Mouse (Mus musculus) lung, embryonic 15.5 days (tissue): ENCODE results near the gene Tfip11. TPM values are rescaled to one million over a fixed set of nuclear protein-coding genes. Genes with fewer than 3 reads are reported as not detected.

Source experiments
- ATAC-seq: fragments of 200-750 bp; cut with Nextera tagmentation; 2 replicates; pipeline ENCODE4 v1.8.0; 2017; ENCODE audit warnings: moderate number of reproducible peaks, borderline replicate concordance; ENCODE audit not compliant: low FRiP score, low TSS enrichment; ENCODE audit errors: extremely low read depth
- H3K27ac ChIP-seq: fragments of 300-500 bp; sonication (generic); 2 replicates; pipeline ENCODE4 v1.5.1; 2015; ENCODE audit warnings: moderate library complexity, mild to moderate bottlenecking, inconsistent platforms
- H3K27me3 ChIP-seq: fragments of 300-500 bp; sonication (generic); 2 replicates; pipeline ENCODE4 v1.6.1; 2015; ENCODE audit warnings: inconsistent platforms
- H3K36me3 ChIP-seq: fragments of 300-500 bp; sonication (generic); 2 replicates; pipeline ENCODE4 v1.6.1; 2015; ENCODE audit warnings: inconsistent platforms
- H3K4me1 ChIP-seq: fragments of 300-500 bp; sonication (generic); 2 replicates; pipeline ENCODE4 v1.6.1; 2015; ENCODE audit warnings: inconsistent platforms
- H3K4me2 ChIP-seq: fragments of 300-500 bp; sonication (generic); 2 replicates; pipeline ENCODE4 v1.6.1; 2015; ENCODE audit warnings: inconsistent platforms, mild to moderate bottlenecking, moderate library complexity
- H3K4me3 ChIP-seq: fragments of 300-500 bp; sonication (generic); 2 replicates; pipeline ENCODE4 v1.5.1; 2015; ENCODE audit warnings: mild to moderate bottlenecking, inconsistent platforms
- H3K9ac ChIP-seq: fragments of 300-500 bp; sonication (generic); 2 replicates; pipeline ENCODE4 v1.6.1; 2015; ENCODE audit warnings: inconsistent platforms
- H3K9me3 ChIP-seq: fragments of 300-500 bp; sonication (generic); 2 replicates; pipeline ENCODE4 v1.6.1; 2016; ENCODE audit warnings: inconsistent platforms
- WGBS: fragments of 180-500 bp; shearing (Covaris S2); methylation state at CpG from one replicate; pipeline ENCODE4 v1.1.7; 2015; 5-methylcytosine and 5-hydroxymethylcytosine counted together
- polyA plus RNA-seq: library from polyadenylated mRNA; unstranded; fragments of >200 nt; fragmentation: Nextera tagmentation; extraction: Ambion mirVana; gene quantifications from 2 replicates; pipeline ENCODE4 v1.2.1, GENCODE M21; 2015

The Tfip11 gene
- polyA plus RNA-seq, 1 experiment from 2014 or later = 30.4 TPM

DNA sequence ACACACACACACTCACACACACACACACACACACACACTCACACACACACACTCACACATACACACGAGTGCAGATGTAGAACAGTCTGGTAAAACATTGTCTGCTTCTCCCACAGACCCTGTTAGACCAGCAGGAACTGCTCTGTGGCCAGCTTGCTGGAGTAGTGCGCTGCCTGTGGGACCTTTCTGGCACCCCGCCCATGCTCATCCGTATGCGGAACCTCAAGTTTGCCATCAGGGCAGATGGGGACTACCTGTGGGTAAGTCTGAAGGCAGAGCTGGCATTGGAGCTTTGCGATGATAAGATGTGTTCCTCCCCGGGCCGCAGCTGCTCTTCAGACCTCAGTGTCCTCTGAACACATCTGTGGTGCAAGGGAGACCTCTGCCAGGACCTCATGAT, 23.0 kb downstream of the Tfip11 start:
- WGBS = 84% methylated on average over 8 of the region's 8 CpGs
- ATAC-seq = no peak
- Histone ChIP-seq H3K27me3 (no peaks in the 10 kb centered on the region), H3K4me3 (no peak overlapping the region), H3K36me3 (peaks cover 15% of the 10 kb centered on the region), H3K9me3 (no peaks in the 10 kb centered on the region), H3K4me2 (no peak overlapping the region), H3K27ac (no peak overlapping the region), H3K4me1 (peaks cover 3% of the 10 kb centered on the region; the same call in 1 of the 2 replicates), H3K9ac (no peak overlapping the region)

GRCm38 (mm10) chr5:112355493-112355892, 29.3 kb downstream of the Tfip11 start:
- no peak for ATAC-seq
- peaks cover 5% of the 10 kb centered on the region; the same call in 1 of the 2 replicates for H3K36me3 ChIP-seq

GRCm38 (mm10) chr5:112355910-112356309, 29.8 kb downstream of the Tfip11 start, which contains the start of gene Gm6583:
TSS of gene Gm6583 (minus strand) at chr5:112356033.
- 60% methylated on average over 13 of the region's 13 CpGs for WGBS
- H3K4me2 ChIP-seq = no peak within 1 kb of the TSS
- H3K27me3 ChIP-seq = no peaks in the 10 kb centered on the region
- no peak within 1 kb of the TSS for H3K4me3 ChIP-seq
- peaks cover 3% of the 10 kb centered on the region; the same call in 1 of the 2 replicates for H3K36me3 ChIP-seq
- no peaks in the 10 kb centered on the region for H3K9me3 ChIP-seq
- H3K9ac ChIP-seq = no peak within 1 kb of the TSS
- H3K4me1 ChIP-seq = no peaks in the 10 kb centered on the region
- H3K27ac ChIP-seq = no peak within 1 kb of the TSS
- peak; percentile 39; the same call in 1 of the 2 replicates for ATAC-seq

More at GRCm38 (mm10) chr5:112355493-112355892, 29.3 kb downstream of the Tfip11 start:
- Histone ChIP-seq H3K9ac (no peak overlapping the region), H3K4me3 (no peak overlapping the region), H3K4me2 (no peak overlapping the region), H3K27ac (no peak overlapping the region), H3K9me3 (no peaks in the 10 kb centered on the region), H3K27me3 (no peaks in the 10 kb centered on the region), H3K4me1 (no peaks in the 10 kb centered on the region)
- WGBS = 77% methylated on average over 6 of the region's 6 CpGs

DNA sequence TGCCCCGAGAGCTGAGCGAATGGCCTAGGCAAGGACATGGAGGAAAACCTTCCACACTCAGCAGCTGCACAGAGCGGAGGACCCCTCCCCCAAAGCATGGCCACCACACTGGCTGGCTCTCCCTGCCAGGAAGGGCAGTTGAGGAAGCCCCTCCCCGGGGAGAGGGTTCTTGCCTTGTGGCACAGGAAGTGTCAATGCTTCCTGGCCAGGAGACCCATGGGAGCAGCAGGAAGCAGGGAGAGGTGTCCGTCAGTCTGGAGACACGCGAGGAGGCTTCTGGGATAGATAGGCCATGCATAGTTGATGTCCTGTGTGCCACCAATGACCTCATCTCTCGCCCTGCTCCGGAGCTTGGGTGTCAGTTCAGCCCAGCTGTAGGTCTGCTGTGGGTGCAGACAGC, 30.2 kb downstream of the Tfip11 start:
- 0 out of 2 replicates have a peak, but pooled peaks have one; percentile 8 for ATAC-seq
- WGBS = 91% methylated on average over 9 of the region's 9 CpGs
- Histone ChIP-seq H3K4me2 (no peak overlapping the region), H3K4me1 (no peaks in the 10 kb centered on the region), H3K27me3 (no peaks in the 10 kb centered on the region), H3K9me3 (no peaks in the 10 kb centered on the region), H3K27ac (no peak overlapping the region), H3K9ac (no peak overlapping the region), H3K36me3 (no peaks in the 10 kb centered on the region), H3K4me3 (no peak overlapping the region)

DNA sequence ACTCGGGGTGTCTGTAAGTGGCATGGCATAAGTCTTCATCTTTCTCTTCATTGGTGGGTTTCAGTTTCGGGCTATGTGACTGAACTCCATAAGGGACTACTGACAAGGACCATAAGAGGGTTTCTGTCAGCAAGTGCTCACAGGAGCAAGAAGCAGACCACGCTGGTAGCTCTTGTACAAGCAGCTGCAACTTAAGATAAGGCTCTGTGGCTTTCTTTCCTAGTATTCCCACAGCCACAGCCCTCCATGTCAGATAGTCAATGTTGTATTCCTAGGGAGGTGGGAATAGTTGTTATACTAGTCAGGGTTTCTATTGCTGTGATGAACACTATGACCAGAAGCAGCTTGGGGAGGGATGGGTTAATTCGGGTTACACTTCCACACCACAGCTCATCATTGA, 33.4 kb downstream of the Tfip11 start:
- no peaks in the 10 kb centered on the region for H3K4me1 ChIP-seq
- no peak overlapping the region for H3K27ac ChIP-seq
- H3K9ac ChIP-seq = no peak overlapping the region
- WGBS = 75% methylated on average over 4 of the region's 4 CpGs
- H3K27me3 ChIP-seq = no peaks in the 10 kb centered on the region
- H3K4me2 ChIP-seq = no peak overlapping the region
- H3K4me3 ChIP-seq = no peak overlapping the region
- no peaks in the 10 kb centered on the region for H3K9me3 ChIP-seq
- ATAC-seq = no peak
- H3K36me3 ChIP-seq = 0 out of 2 replicates have a peak, but pooled peaks cover 7% of the 10 kb centered on the region

DNA sequence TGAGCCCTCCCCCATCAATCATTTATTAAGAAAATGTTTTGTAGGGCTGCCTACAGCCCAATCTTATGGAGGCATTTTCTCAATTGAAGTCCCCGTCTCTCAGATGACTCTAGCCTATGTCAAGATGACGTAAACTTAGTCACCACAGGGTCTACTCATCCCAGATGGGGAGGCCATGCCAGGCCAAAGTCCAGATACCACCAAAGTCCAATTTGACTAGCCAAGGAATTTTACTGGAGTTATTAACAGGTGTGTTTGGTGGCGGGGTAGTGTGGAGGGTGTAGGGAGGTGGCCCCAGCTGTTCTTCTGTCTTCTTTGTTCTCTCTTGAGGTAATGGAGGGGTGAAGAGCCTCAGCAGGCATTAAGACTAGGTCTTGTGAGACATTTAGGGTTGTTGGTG, 33.9 kb downstream of the Tfip11 start:
- 93% methylated on average over 3 of the region's 3 CpGs for WGBS
- no peak overlapping the region for H3K9ac ChIP-seq
- no peak for ATAC-seq

GRCm38 (mm10) chr5:112364184-112364797, 38.1 kb downstream of the Tfip11 start:
- Histone ChIP-seq H3K4me1 (no peaks in the 10 kb centered on the region), H3K27me3 (no peaks in the 10 kb centered on the region), H3K36me3 (peaks cover 23% of the 10 kb centered on the region), H3K4me3 (no peak overlapping the region), H3K27ac (no peak overlapping the region), H3K9me3 (no peaks in the 10 kb centered on the region), H3K9ac (no peak overlapping the region), H3K4me2 (no peak overlapping the region)
- WGBS = 74% methylated on average over 10 of the region's 10 CpGs
- peak; percentile 46; the same call in 1 of the 2 replicates for ATAC-seq

More for the DNA sequence above, 33.9 kb downstream of the Tfip11 start:
- no peak overlapping the region for H3K4me2 ChIP-seq
- no peaks in the 10 kb centered on the region for H3K4me1 ChIP-seq
- 0 out of 2 replicates have a peak, but pooled peaks cover 12% of the 10 kb centered on the region for H3K36me3 ChIP-seq
- H3K27ac ChIP-seq = no peak overlapping the region
- no peaks in the 10 kb centered on the region for H3K27me3 ChIP-seq
- H3K4me3 ChIP-seq = no peak overlapping the region
- no peaks in the 10 kb centered on the region for H3K9me3 ChIP-seq

DNA sequence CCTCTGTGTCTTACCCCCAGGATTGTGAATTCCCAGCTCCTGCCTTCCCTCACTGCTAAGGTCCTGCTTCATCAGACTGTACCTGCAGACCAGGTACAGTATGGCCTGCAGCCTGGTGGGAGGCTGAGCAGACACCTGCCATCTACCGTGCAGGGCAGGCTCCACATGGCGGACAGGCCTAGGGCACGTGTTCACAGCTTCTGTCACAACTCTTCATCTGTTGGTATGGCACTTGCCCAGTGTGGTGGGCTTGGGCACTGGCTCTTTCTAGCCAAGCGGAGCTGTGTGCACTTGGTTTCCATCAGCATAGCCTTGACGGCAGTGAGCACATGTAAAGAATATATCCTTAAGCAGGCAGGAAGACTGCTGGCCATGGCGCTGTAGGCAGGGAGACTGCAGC, 40.7 kb downstream of the Tfip11 start:
- Histone ChIP-seq H3K27ac (no peak overlapping the region), H3K9ac (no peak overlapping the region), H3K9me3 (no peaks in the 10 kb centered on the region), H3K36me3 (peaks cover 38% of the 10 kb centered on the region), H3K4me1 (no peaks in the 10 kb centered on the region), H3K4me3 (no peak overlapping the region), H3K4me2 (no peak overlapping the region), H3K27me3 (no peaks in the 10 kb centered on the region)
- ATAC-seq = no peak
- WGBS = 93% methylated on average over 6 of the region's 6 CpGs

- Histone ChIP-seq H3K4me2 (no peak overlapping the region), H3K27me3 (no peaks in the 10 kb centered on the region), H3K4me3 (no peak overlapping the region), H3K9me3 (no peaks in the 10 kb centered on the region), H3K27ac (no peak overlapping the region), H3K36me3 (peaks cover 38% of the 10 kb centered on the region), H3K4me1 (no peaks in the 10 kb centered on the region), H3K9ac (no peak overlapping the region)
- 88% methylated on average over 4 of the region's 4 CpGs for WGBS
- no peak for ATAC-seq
Observed at GRCm38 (mm10) chr5:112367338-112367737, 41.2 kb downstream of the Tfip11 start.

GRCm38 (mm10) chr5:112367929-112368328, 41.8 kb downstream of the Tfip11 start:
- H3K4me1 ChIP-seq = no peaks in the 10 kb centered on the region
- WGBS = 85% methylated on average over 12 of the region's 12 CpGs
- no peaks in the 10 kb centered on the region for H3K27me3 ChIP-seq
- H3K4me3 ChIP-seq = no peak overlapping the region
- ATAC-seq = no peak
- peaks cover 38% of the 10 kb centered on the region for H3K36me3 ChIP-seq
- H3K9ac ChIP-seq = no peak overlapping the region
- no peak overlapping the region for H3K4me2 ChIP-seq
- H3K27ac ChIP-seq = no peak overlapping the region
- H3K9me3 ChIP-seq = no peaks in the 10 kb centered on the region

GRCm38 (mm10) chr5:112368666-112369065, 42.5 kb downstream of the Tfip11 start:
- Histone ChIP-seq H3K27ac (no peak overlapping the region), H3K4me2 (no peak overlapping the region), H3K9ac (no peak overlapping the region), H3K27me3 (no peaks in the 10 kb centered on the region), H3K9me3 (no peaks in the 10 kb centered on the region), H3K4me3 (no peak overlapping the region), H3K36me3 (peaks cover 35% of the 10 kb centered on the region), H3K4me1 (no peaks in the 10 kb centered on the region)
- 87% methylated on average over 10 of the region's 10 CpGs for WGBS
- ATAC-seq = no peak

DNA sequence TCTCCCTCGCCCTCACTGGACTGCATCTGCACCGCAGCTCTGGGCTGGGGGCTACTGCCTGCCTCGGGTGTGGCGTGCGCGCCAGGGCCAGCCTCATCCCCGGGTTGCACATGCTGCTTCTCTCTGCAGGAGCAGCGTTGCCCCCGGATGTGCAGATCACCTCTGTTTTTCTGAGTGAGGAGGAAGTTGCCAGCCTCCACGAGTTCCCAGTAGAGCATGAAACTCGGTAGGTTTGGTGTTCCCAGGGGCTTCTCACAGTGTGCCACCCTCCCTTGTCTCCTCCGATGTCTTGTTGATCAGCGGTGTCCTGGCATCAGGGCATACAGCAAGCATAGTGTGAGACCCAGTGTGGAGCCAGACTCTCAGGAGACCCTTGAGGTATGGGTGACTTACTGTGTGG, 43.2 kb downstream of the Tfip11 start:
- WGBS = 93% methylated on average over 13 of the region's 13 CpGs
- H3K36me3 ChIP-seq = peaks cover 35% of the 10 kb centered on the region

More for the DNA sequence above, 43.2 kb downstream of the Tfip11 start:
- ATAC-seq = no peak
- Histone ChIP-seq H3K4me3 (no peak overlapping the region), H3K4me2 (no peak overlapping the region), H3K27ac (no peak overlapping the region), H3K9me3 (no peaks in the 10 kb centered on the region), H3K9ac (no peak overlapping the region), H3K4me1 (no peaks in the 10 kb centered on the region), H3K27me3 (no peaks in the 10 kb centered on the region)
